Mouse (Mus musculus) lung, postnatal 36 days (tissue): Measurements from ENCODE around the gene Ano2.

ENCODE experiments used
- DNase-seq: peaks from one replicate; pipeline ENCODE4 v3.0.0; 2022; ENCODE audit warnings: mixed read lengths

Gene Ano2

GRCm38 (mm10) chr6:125690057-125690703, at the start of gene Ano2:
TSS of gene Ano2 (plus strand) at chr6:125690419.
- no peak for DNase-seq

- DNase-seq, result no peak
Observed at GRCm38 (mm10) chr6:125640486-125640885, 49.7 kb upstream of the Ano2 start.

DNA sequence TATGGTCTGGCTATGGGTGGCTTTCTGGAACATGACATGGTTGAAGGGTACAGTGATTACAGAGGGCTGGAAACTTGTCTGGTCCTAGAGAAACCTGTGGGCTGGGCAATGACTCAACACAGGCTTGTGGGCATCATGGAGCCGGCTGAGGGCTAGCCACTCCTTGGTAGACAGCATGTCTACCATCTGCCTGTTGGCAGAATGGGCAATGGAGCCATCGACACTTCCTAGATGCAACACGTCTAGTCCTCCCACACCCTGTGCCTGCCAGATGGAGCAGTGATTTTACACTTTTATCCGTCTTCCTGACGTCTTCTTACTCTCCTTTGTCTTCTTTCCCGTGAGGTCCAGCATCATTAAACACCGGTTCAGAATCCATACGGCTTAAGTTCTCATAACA, 49.1 kb upstream of the Ano2 start:
- no peak for DNase-seq

DNA sequence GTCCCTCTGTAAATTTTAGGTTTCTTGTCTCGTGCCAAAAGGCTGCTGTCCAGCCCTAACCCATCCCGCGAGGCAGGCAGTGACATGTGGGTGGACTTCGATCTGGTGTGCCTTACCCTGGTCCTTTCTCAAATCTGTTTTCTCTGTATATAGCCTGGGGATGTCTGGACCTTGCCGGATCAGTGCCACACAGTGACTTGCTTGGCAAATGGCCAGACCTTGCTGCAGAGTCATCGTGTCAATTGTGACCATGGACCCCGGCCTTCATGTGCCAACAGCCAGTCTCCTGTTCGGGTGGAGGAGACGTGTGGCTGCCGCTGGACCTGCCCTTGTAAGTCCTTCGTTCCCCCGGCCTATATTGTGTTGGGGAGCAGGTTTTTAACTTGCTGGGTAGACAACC, 41.3 kb upstream of the Ano2 start:
- DNase-seq, result no peak

GRCm38 (mm10) chr6:125651335-125651734, 38.9 kb upstream of the Ano2 start:
- DNase-seq, result no peak

DNA sequence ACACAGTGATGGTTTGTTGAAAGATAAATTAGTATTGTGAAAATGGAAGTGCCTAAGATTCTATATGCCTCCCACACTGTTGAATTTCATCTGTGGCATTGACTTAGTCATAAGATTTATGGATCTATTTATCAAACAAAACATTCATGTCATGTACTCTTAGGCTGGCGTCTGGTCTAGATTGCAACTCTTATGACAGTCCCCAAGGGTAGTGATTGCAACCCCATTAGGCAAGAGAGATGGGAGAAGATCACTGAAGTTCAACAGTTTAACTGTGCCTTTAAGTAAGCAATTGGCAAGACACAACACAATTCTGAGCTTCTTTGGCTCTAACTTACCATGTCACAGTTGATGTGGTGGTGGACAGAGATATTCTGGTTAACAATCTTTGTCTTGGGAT, 36.8 kb upstream of the Ano2 start:
- no peak for DNase-seq

- DNase-seq, result no peak
Observed at GRCm38 (mm10) chr6:125656921-125657320, 33.3 kb upstream of the Ano2 start.

GRCm38 (mm10) chr6:125657966-125658365, 32.3 kb upstream of the Ano2 start:
- DNase-seq, result no peak

DNA sequence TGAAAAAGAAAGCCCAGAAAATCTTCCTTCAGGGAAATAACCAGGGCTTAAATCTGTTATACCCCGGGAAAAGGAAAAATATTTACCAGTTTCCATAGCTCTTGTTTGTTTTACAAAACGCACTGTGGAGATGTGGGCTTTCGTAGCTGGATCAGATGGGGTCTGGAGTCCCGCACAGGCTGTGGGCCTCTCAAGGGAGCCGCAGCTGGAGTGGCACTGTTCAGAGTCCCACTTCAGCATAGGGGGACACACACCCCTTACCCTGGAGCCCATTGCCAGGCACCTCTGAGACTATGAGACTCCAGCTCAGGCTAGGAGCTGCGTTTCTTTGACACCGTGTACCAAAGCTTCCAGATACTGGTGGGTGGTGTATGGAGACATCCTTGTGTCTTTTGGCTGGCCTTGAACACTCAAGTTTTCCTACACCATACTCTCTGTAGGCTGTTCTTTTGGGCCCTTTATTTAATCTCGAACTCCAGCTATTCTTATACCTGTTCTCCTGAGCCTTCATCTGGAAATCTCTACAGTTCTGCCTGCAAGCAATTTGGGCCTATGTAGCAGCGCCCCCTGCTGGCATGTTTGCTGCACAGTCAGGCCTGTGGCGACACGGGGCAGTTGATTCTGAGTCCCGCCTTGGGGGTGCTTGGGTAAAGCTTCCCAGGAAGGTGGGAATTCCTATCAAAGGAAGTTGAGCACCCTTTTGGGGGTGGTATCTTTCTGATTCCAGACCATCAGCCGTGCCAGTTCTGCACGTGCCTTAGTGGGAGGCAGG, 28.9 kb upstream of the Ano2 start:
- DNase-seq, result peak; percentile 79

DNA sequence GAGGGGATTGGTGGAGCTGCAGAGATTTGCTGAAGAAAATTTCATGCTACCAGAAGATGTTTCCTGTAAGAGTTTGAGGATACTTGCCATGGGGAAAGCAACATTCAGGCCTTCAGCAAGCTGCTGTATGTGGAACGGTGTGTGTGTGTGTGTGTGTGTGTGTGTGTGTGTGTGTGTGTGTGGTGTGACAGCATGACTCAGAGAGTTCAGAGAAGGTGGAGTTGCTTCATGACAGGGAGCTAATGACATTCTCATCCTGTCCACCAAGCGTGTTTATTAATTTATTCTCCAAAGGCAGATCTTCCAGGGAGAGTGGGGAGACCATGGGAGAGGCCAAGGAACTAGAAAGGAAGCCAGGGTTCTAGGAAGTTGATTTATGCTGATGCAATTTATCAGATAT, 26.3 kb upstream of the Ano2 start:
- DNase-seq, result peak; percentile 42

DNA sequence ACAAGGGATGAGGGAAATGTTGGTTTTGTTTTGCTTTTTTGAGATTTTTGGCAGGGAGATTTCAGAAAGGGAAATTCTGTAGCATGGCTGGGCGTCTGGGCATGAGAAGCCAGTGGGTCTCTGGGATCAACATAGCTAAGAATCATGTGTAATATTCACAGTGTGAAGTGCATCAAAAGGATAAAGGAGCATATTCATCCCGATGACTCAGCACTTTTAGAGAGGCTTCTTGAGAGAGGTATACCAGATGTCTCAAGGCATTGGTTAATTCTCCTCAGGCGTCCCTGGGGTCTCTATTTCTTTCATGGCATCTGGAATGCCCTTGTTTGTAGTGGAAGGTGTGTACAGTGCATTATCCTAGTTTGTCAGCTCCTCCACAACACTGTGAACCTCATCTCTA, 18.4 kb upstream of the Ano2 start:
- no peak for DNase-seq

- no peak for DNase-seq
Observed at GRCm38 (mm10) chr6:125678492-125678891, 11.7 kb upstream of the Ano2 start.

DNA sequence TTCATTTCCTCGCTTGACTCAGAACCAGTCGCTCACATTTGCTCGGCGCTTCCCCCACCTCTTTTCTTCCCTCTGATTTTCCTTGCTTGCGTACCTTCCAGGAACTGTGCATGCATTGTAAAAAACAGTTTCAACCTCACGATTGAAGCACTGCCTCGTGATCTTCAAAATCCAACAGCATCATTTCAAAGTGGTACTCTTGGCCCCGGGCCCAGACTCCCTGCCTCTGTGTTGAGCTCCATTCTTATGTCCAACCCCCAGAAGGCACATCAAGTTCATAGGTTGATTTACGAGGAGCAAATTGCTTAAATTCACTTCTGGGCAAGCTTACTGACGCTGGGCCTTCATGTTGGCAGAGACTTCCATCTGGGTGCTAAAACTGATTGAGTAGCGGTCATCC, 9.6 kb upstream of the Ano2 start:
- no peak for DNase-seq

GRCm38 (mm10) chr6:125685420-125685819, 4.8 kb upstream of the Ano2 start:
- DNase-seq, result no peak

GRCm38 (mm10) chr6:125687986-125688385, 2.2 kb upstream of the Ano2 start:
- DNase-seq, result no peak

DNA sequence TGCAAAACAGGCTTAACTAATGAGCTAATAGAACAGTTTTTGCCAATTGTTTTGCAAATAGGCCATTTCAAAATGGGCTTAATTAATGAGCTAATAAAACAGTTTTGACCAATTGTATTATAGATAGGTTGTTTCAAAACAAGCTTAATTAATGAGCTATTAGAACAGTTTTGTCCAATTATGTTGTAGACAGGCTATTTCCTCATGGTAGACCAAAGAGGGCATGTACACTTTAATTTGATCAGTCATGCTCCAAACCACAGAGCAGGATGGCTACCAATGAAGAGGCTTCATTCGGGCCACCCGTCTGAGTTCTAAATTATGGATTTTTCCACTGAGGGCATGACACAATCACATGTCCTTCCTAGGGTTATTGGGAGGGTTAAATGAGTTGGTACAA, 10.9 kb downstream of the Ano2 start:
- no peak for DNase-seq

DNA sequence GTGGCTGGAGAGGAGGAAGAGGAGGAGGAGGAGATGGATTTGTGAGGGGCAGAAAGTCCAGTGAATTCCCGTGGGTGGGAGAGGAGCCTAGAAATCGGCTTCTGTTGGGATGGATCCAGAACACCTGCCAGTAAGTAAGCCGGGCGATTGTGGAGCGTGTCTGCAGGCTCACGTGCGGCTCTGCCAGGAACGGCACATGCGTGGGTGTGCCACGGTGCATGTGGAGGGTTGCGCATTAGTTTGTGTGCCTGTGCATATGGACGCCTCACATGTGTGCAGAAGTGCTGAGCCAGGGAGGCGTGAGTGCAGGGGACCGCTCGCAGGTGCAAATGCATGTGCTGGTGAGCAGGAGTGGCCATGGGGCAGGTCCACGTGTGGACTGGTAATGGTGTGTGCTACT, 21.0 kb downstream of the Ano2 start:
- DNase-seq, result no peak

GRCm38 (mm10) chr6:125726408-125726807, 36.2 kb downstream of the Ano2 start:
- no peak for DNase-seq

- DNase-seq, result no peak
Observed at GRCm38 (mm10) chr6:125727484-125727911, 37.3 kb downstream of the Ano2 start.

DNA sequence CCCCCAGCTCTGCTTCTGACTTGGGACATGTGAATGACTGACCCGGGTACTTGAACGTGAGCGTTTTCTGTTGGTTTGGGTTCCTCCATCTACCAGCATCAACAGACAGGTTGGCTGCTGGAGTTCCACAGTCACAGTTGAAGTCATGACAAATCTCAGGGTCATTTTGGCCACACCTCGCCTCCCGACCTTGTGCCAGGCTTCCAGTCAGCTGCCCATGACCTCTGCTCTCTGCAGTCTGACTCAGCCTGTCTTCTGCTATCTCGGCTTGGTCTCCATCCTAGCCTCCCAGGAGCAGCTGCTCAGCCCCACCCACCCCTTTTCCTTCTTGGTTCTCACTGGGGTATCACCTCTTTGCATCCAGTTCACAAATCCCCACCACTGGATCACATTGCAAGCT, 39.3 kb downstream of the Ano2 start:
- no peak for DNase-seq

GRCm38 (mm10) chr6:125729986-125730535, 39.8 kb downstream of the Ano2 start:
- no peak for DNase-seq

DNA sequence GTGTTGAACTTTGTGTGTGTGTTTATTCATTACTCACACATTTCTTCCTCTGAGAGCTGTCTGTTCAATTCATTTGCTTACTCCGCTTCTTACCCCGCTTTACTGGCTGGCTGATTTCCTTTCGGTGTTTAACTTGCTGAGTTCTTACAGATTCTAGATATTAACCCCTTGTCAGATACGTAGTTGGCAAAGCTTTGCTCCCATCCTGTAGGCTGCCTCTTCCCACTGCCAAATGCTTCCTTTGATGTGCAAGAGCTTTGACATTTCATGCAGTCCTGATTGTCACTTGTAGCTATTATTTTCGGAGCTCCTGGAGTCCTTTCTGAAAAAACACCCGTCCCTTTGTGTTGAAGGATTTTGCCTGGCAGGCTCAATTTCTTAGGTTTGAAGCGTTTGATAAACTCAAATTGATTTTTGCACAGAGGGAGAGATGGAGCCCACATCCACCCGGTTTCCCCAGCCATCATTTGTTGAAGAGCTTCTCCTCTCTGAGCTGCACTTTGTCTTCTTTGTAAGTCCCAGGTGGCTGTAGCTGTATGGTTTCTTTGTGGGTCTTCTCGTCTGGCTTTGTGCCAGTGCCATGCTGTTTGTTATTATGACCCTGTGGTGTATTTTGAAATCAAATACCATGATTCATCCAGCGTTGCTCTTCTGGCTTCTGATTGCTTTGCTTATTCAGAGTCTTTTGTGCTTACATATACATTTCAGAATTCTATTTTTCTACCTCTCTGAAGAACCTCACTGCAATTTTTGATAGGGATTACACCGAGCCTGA, 47.5 kb downstream of the Ano2 start:
- no peak for DNase-seq
